Comparison of ENCODE assay signal across 8 mouse cellular contexts in genomic region chr10:127338930-127339682, GRCm38 (mm10). TPM values are rescaled to one million over a fixed set of nuclear protein-coding genes. Genes with fewer than 3 reads are reported as not detected.
DNase-seq lines count a peak whose midpoint lies in the region; ATAC-seq and TF ChIP-seq lines count a peak whose summit lies in the region.

No protein-coding gene starts in this region.

- no peaks in the 10 kb centered on the region for H3K9me3 ChIP-seq in MEL (replicated peaks; ENCODE audit: insufficient read depth, low read length)
- H3K9me3 ChIP-seq in forebrain, embryonic 16.5 days (ENCODE audit: control insufficient read depth, low read length): no peaks in the 10 kb centered on the region
- H3K9me3 ChIP-seq in lung, embryonic 15.5 days: no peaks in the 10 kb centered on the region

- H3K9ac ChIP-seq in MEL (ENCODE audit: control insufficient read depth, low read depth, low read length, poor library complexity, severe bottlenecking): peak overlapping the region; percentile 66
- H3K9ac ChIP-seq in forebrain, embryonic 16.5 days (replicated peaks; ENCODE audit: low read depth, low read length): no peak overlapping the region
- H3K9ac ChIP-seq in lung, embryonic 15.5 days: peak overlapping the region; percentile 50

- no peak for TF ChIP-seq EP300 in MEL (IDR thresholded peaks at IDR 0.05; ENCODE audit: low read depth in 1 of 2, low read length in 2 of 2)

- peaks cover 0 to 2% of the 10 kb centered on the region in 2 experiments; a peak in 1 of 4 replicates for H3K36me3 ChIP-seq in MEL (ENCODE audit: control insufficient read depth in 1 of 2, insufficient read depth in 2 of 2, low read length in 2 of 2)
- no peaks in the 10 kb centered on the region for H3K36me3 ChIP-seq in forebrain, embryonic 16.5 days (ENCODE audit: control insufficient read depth, insufficient read depth)
- peaks cover 13% of the 10 kb centered on the region for H3K36me3 ChIP-seq in lung, embryonic 15.5 days

- TF ChIP-seq CTCF in MEL (IDR thresholded peaks at IDR 0.05 in 2 of 3, conservative IDR thresholded peaks at IDR 0.05 in 1 of 3; ENCODE audit: control insufficient read depth in 1 of 3, insufficient read depth in 1 of 3, low read depth in 2 of 3, low read length in 3 of 3, poor library complexity in 1 of 3, severe bottlenecking in 1 of 3): peak; percentile 81 to 93 (median 92)
- peak; percentile 98 for TF ChIP-seq CTCF in layer of hippocampus, adult 2 months (conservative IDR thresholded peaks at IDR 0.05)

- no peak for TF ChIP-seq POLR2A in MEL (IDR thresholded peaks at IDR 0.05; ENCODE audit: control insufficient read depth in 1 of 2, insufficient read depth in 1 of 2, low read depth in 1 of 2, low read length in 2 of 2, poor library complexity in 1 of 2)

- under 1% methylated on average over 31 of the region's 31 CpGs for WGBS in forebrain, embryonic 16.5 days
- WGBS in lung, embryonic 15.5 days: under 1% methylated on average over 31 of the region's 31 CpGs

- ATAC-seq in forebrain, embryonic 16.5 days: peak; percentile 80
- peak; percentile 58 for ATAC-seq in lung, embryonic 15.5 days (ENCODE audit: borderline replicate concordance, extremely low read depth, low FRiP score, low TSS enrichment)

- H3K27me3 ChIP-seq in MEL (ENCODE audit: control insufficient read depth in 1 of 2, insufficient read depth in 2 of 2, low read length in 2 of 2): no peaks in the 10 kb centered on the region
- peaks cover 22% of the 10 kb centered on the region for H3K27me3 ChIP-seq in forebrain, embryonic 16.5 days (replicated peaks; ENCODE audit: control insufficient read depth, insufficient read depth, low read length)
- H3K27me3 ChIP-seq in lung, embryonic 15.5 days: peaks cover 17% of the 10 kb centered on the region

- 0 out of 4 replicates have a peak, but pooled peaks cover 0 to 3% of the 10 kb centered on the region in 2 experiments for H3K4me1 ChIP-seq in MEL (ENCODE audit: control insufficient read depth in 1 of 2, insufficient read depth in 2 of 2, low read length in 2 of 2)
- peaks cover 39% of the 10 kb centered on the region for H3K4me1 ChIP-seq in forebrain, embryonic 16.5 days (replicated peaks; ENCODE audit: control insufficient read depth, insufficient read depth, low read length)
- peaks cover 26% of the 10 kb centered on the region for H3K4me1 ChIP-seq in lung, embryonic 15.5 days

- H3K4me3 ChIP-seq in MEL (ENCODE audit: control insufficient read depth in 1 of 2, insufficient read depth in 1 of 2, low read depth in 2 of 2, low read length in 2 of 2): peak overlapping the region; percentile 61 to 95
- H3K4me3 ChIP-seq in forebrain, embryonic 16.5 days (replicated peaks; ENCODE audit: low read length): peak overlapping the region; percentile 27
- peak overlapping the region; percentile 51 for H3K4me3 ChIP-seq in layer of hippocampus, adult 2 months
- peak overlapping the region; percentile 61 for H3K4me3 ChIP-seq in lung, embryonic 15.5 days

- intact Hi-C loops in heart, postnatal 36 days (cut with DNase I): loop anchor here (5.0 kb wide), 1 partner anchor 217 kb away; the partner anchor contains the start of gene Os9

- TF ChIP-seq RAD21 in MEL (IDR thresholded peaks at IDR 0.05; ENCODE audit: low read depth, low read length): peak; percentile 76

- H3K4me2 ChIP-seq in forebrain, embryonic 16.5 days (ENCODE audit: low read length): peak overlapping the region; percentile 54
- H3K4me2 ChIP-seq in lung, embryonic 15.5 days: peak overlapping the region; percentile 97

- DNase-seq in MEL (ENCODE audit: low read depth, low spot score): peak; percentile 96
- DNase-seq in cerebellum, adult 18-20 months: peak; percentile 89 to 93
- DNase-seq in heart, postnatal 36 days: peak; percentile 84 to 88
- DNase-seq in layer of hippocampus, adult 2 months (ENCODE audit: low spot score in 2 of 2): peak; percentile 89 to 90
- DNase-seq in ovary, adult 18-20 months (ENCODE audit: low spot score): peak; percentile 80
- DNase-seq in thymus, postnatal 10 days (ENCODE audit: low spot score in 2 of 2): peak; percentile 74 to 90

- H3K27ac ChIP-seq in MEL (ENCODE audit: control insufficient read depth, low read depth, low read length): peak overlapping the region; percentile 62
- no peak overlapping the region for H3K27ac ChIP-seq in forebrain, embryonic 16.5 days (ENCODE audit: low read length)
- peak overlapping the region; percentile 73 for H3K27ac ChIP-seq in layer of hippocampus, adult 2 months
- H3K27ac ChIP-seq in lung, embryonic 15.5 days: peak overlapping the region; percentile 98

- H3K79me2 ChIP-seq in MEL (ENCODE audit: control insufficient read depth, insufficient read depth, low read length, poor library complexity): no peaks in the 10 kb centered on the region; the same call in 1 of the 2 replicates

TF ChIP-seq in MEL, 35 proteins besides CTCF, POLR2A, EP300 and RAD21 (continues in another document):
- TF ChIP-seq TBP (IDR thresholded peaks at IDR 0.05; ENCODE audit: low read depth, low read length) (0 out of 2 replicates have a peak, but pooled peaks have one; percentile 42), GABPA (IDR thresholded peaks at IDR 0.05; ENCODE audit: low read depth, low read length) (no peak), KAT2A (conservative IDR thresholded peaks at IDR 0.05; ENCODE audit: low read depth, low read length) (no peak), BHLHE40 (IDR thresholded peaks at IDR 0.05; ENCODE audit: borderline replicate concordance, low read depth, low read length) (no peak), SIN3A (IDR thresholded peaks at IDR 0.05; ENCODE audit: low read length) (peak; percentile 75), MYB (IDR thresholded peaks at IDR 0.05; ENCODE audit: low read depth, low read length) (no peak), ZNF384 (IDR thresholded peaks at IDR 0.05; ENCODE audit: low read depth, low read length) (0 out of 2 replicates have a peak, but pooled peaks have one; percentile 12), ZC3H11A (IDR thresholded peaks at IDR 0.05; ENCODE audit: low read depth, low read length) (peak; percentile 38; the same call in 1 of the 2 replicates), POLR2AphosphoS2 (IDR thresholded peaks at IDR 0.05; ENCODE audit: low read length) (no peak), ETS1 (IDR thresholded peaks at IDR 0.05; ENCODE audit: low read depth, low read length) (peak; percentile 50; the same call in 1 of the 2 replicates), SMC3 (IDR thresholded peaks at IDR 0.05; ENCODE audit: low read depth, low read length) (peak; percentile 71), UBTF (IDR thresholded peaks at IDR 0.05; ENCODE audit: borderline replicate concordance, insufficient read depth, low read depth, low read length) (no peak), MAX (IDR thresholded peaks at IDR 0.05; ENCODE audit: low read length) (0 out of 2 replicates have a peak, but pooled peaks have one; percentile 34), JUND (IDR thresholded peaks at IDR 0.05; ENCODE audit: low read depth, low read length) (no peak; the same call in 1 of the 2 replicates), TCF12 (IDR thresholded peaks at IDR 0.05; ENCODE audit: low read depth, low read length) (0 out of 2 replicates have a peak, but pooled peaks have one; percentile 46), USF2 (IDR thresholded peaks at IDR 0.05; ENCODE audit: borderline replicate concordance in 1 of 2, insufficient read depth in 1 of 2, low read depth in 1 of 2, low read length in 2 of 2) (no peak)

RNA-seq across cellular contexts. Expression of gene Gli1, which starts 2.7 kb away (rescaled TPM):
- 1.3 and 1.4 TPM in 2 replicates for total RNA-seq in MEL (2012; rRNA removed)
- 1 to 10 TPM in 1 of 2 experiments, not detected in 1; 8.0 TPM for polyA plus RNA-seq in MEL (2012; ENCODE audit: insufficient read depth in 1 of 2, insufficient read length in 2 of 2, low read depth in 1 of 2, low replicate concordance in 2 of 2, missing spikeins in 1 of 2)
- polyA plus RNA-seq in forebrain, embryonic 16.5 days (2015; fragmentation: Nextera tagmentation; extraction: Ambion mirVana): 1.3 and 1.4 TPM in 2 replicates
- total RNA-seq in heart, postnatal 36 days (2021): 1 to 10 TPM; 1.0 to 2.6 TPM
- 1 to 10 TPM; 2.5 to 3.1 TPM for total RNA-seq in layer of hippocampus, adult 2 months (2021)
- polyA plus RNA-seq in lung, embryonic 15.5 days (2015; fragmentation: Nextera tagmentation; extraction: Ambion mirVana): 10.4 and 11.5 TPM in 2 replicates

RNA-seq across cellular contexts. Expression of gene Inhbe, which starts 15.1 kb away (rescaled TPM):
- not detected in 2 replicates for total RNA-seq in MEL (2012; rRNA removed)
- polyA plus RNA-seq in MEL (2012; ENCODE audit: insufficient read depth in 1 of 2, insufficient read length in 2 of 2, low read depth in 1 of 2, low replicate concordance in 2 of 2, missing spikeins in 1 of 2): under 1 TPM in 1 of 2 experiments, not detected in 1; 0.03 TPM
- polyA plus RNA-seq in forebrain, embryonic 16.5 days (2015; fragmentation: Nextera tagmentation; extraction: Ambion mirVana): not detected in 2 replicates
- total RNA-seq in heart, postnatal 36 days (2021): not detected
- total RNA-seq in layer of hippocampus, adult 2 months (2021): not detected
- not detected in 2 replicates for polyA plus RNA-seq in lung, embryonic 15.5 days (2015; fragmentation: Nextera tagmentation; extraction: Ambion mirVana)

RNA-seq across cellular contexts. Expression of gene Arhgap9, which starts 17.3 kb away (rescaled TPM):
- 24.4 and 27.7 TPM in 2 replicates for total RNA-seq in MEL (2012; rRNA removed)
- 10 to 100 TPM in 1 of 2 experiments, not detected in 1; 41.1 TPM for polyA plus RNA-seq in MEL (2012; ENCODE audit: insufficient read depth in 1 of 2, insufficient read length in 2 of 2, low read depth in 1 of 2, low replicate concordance in 2 of 2, missing spikeins in 1 of 2)
- polyA plus RNA-seq in forebrain, embryonic 16.5 days (2015; fragmentation: Nextera tagmentation; extraction: Ambion mirVana): 0.49 and 1.2 TPM in 2 replicates
- total RNA-seq in heart, postnatal 36 days (2021): 1 to 10 TPM; 3.1 to 3.6 TPM
- total RNA-seq in layer of hippocampus, adult 2 months (2021): under 1 TPM; 0.56 to 0.79 TPM
- 3.5 and 6.9 TPM in 2 replicates for polyA plus RNA-seq in lung, embryonic 15.5 days (2015; fragmentation: Nextera tagmentation; extraction: Ambion mirVana)

RNA-seq across cellular contexts. Expression of gene Mars, which starts 27.5 kb away (rescaled TPM):
- total RNA-seq in MEL (2012; rRNA removed): 147 and 162 TPM in 2 replicates
- 100 to 1,000 TPM in 1 of 2 experiments, not detected in 1; 195 TPM for polyA plus RNA-seq in MEL (2012; ENCODE audit: insufficient read depth in 1 of 2, insufficient read length in 2 of 2, low read depth in 1 of 2, low replicate concordance in 2 of 2, missing spikeins in 1 of 2)
- 127 and 135 TPM in 2 replicates for polyA plus RNA-seq in forebrain, embryonic 16.5 days (2015; fragmentation: Nextera tagmentation; extraction: Ambion mirVana)
- total RNA-seq in heart, postnatal 36 days (2021): 10 to 100 TPM; 41.0 to 46.4 TPM
- total RNA-seq in layer of hippocampus, adult 2 months (2021): 10 to 100 TPM; 55.6 to 60.0 TPM
- polyA plus RNA-seq in lung, embryonic 15.5 days (2015; fragmentation: Nextera tagmentation; extraction: Ambion mirVana): 104 and 108 TPM in 2 replicates

RNA-seq across cellular contexts. Expression of gene Inhbc, which starts 31.1 kb away (rescaled TPM):
- not detected in 2 replicates for total RNA-seq in MEL (2012; rRNA removed)
- not detected for polyA plus RNA-seq in MEL (2012; ENCODE audit: insufficient read depth in 1 of 2, insufficient read length in 2 of 2, low read depth in 1 of 2, low replicate concordance in 2 of 2, missing spikeins in 1 of 2)
- polyA plus RNA-seq in forebrain, embryonic 16.5 days (2015; fragmentation: Nextera tagmentation; extraction: Ambion mirVana): not detected in 2 replicates
- total RNA-seq in heart, postnatal 36 days (2021): not detected
- total RNA-seq in layer of hippocampus, adult 2 months (2021): not detected
- polyA plus RNA-seq in lung, embryonic 15.5 days (2015; fragmentation: Nextera tagmentation; extraction: Ambion mirVana): 0.07 TPM in 1 of 2 replicates, not detected in the other

Comparison
In these comparisons a context has a peak if more than half of its experiments do, and no peak if none do; other contexts are left out.
1. H3K4me3 ChIP-seq: peak in every context shown above with its lines; median percentile 78 in MEL; 61 in lung, embryonic 15.5 days; 51 in layer of hippocampus, adult 2 months; 27 in forebrain, embryonic 16.5 days.